Mouse (Mus musculus) ES-E14 (cell line): ENCODE data around the gene Sh3pxd2a. TPM values are rescaled to one million over a fixed set of nuclear protein-coding genes. Genes with fewer than 3 reads are reported as not detected.

Experiments used
- DNase-seq: peaks from one replicate; pipeline ENCODE4 v3.0.0-alpha.2; 2013; ENCODE audit warnings: low read depth, low spot score
- H3K27ac ChIP-seq: 2 replicates; pipeline ENCODE4 v1.5.1; 2012; ENCODE audit warnings: low read depth, mild to moderate bottlenecking, low read length, moderate library complexity, mixed read lengths; ENCODE audit not compliant: poor library complexity, insufficient read depth, severe bottlenecking
- H3K36me3 ChIP-seq: 2 replicates; pipeline ENCODE4 v1.6.1; 2012; ENCODE audit warnings: mild to moderate bottlenecking, low read length, moderate library complexity, mixed read lengths; ENCODE audit not compliant: control insufficient read depth, poor library complexity, insufficient read depth, severe bottlenecking
- H3K4me1 ChIP-seq, 2 experiments: fragments of 150-350 bp in 1 of 2; sonication (generic) in 1 of 2; 2 replicates each; pipeline ENCODE4 v1.6.1; 2012; ENCODE audit warnings: low read length in 2 of 2, mild to moderate bottlenecking in 1 of 2, mixed read lengths in 1 of 2; ENCODE audit not compliant: control insufficient read depth in 2 of 2, insufficient read depth in 2 of 2, poor library complexity in 1 of 2
- H3K4me3 ChIP-seq, 2 experiments: fragments of 150-350 bp in 1 of 2; sonication (generic) in 1 of 2; 2 replicates each; pipeline ENCODE4 v1.5.1; 2012; ENCODE audit warnings: low read length in 2 of 2, low read depth in 1 of 2, mild to moderate bottlenecking in 1 of 2, mixed read lengths in 1 of 2; ENCODE audit not compliant: insufficient read depth in 1 of 2, poor library complexity in 1 of 2, severe bottlenecking in 1 of 2
- H3K9ac ChIP-seq: 2 replicates; pipeline ENCODE4 v1.6.1; 2012; ENCODE audit warnings: low read depth, mild to moderate bottlenecking, low read length, mixed read lengths; ENCODE audit not compliant: poor library complexity, insufficient read depth, severe bottlenecking
- H3K9me3 ChIP-seq: fragments of 150-350 bp; sonication (generic); 2 replicates; pipeline ENCODE4 v1.6.1; 2012; ENCODE audit warnings: low read depth, mild to moderate bottlenecking, low read length; ENCODE audit not compliant: control insufficient read depth, insufficient read depth
- CHD2 ChIP-seq: IDR thresholded peaks from 2 replicates; pipeline ENCODE4 v1.6.1; 2014; ENCODE audit warnings: mild to moderate bottlenecking, low read depth, low read length, inconsistent platforms
- HCFC1 ChIP-seq: IDR thresholded peaks from 2 replicates; pipeline ENCODE4 v1.6.1; 2012; ENCODE audit warnings: low read length, inconsistent platforms, borderline replicate concordance; ENCODE audit not compliant: insufficient read depth
- MAFK ChIP-seq: IDR thresholded peaks from 2 replicates; pipeline ENCODE4 v1.6.1; 2014; ENCODE audit warnings: mild to moderate bottlenecking, low read depth, low read length, inconsistent platforms; ENCODE audit not compliant: insufficient read depth
- ZC3H11A ChIP-seq: IDR thresholded peaks from 2 replicates; pipeline ENCODE4 v1.6.1; 2012; ENCODE audit warnings: low read depth, mild to moderate bottlenecking, inconsistent platforms, low read length, borderline replicate concordance
- ZNF384 ChIP-seq: IDR thresholded peaks from 2 replicates; pipeline ENCODE4 v1.6.1; 2012; ENCODE audit warnings: low read depth, low read length, inconsistent platforms
- in situ Hi-C, 2 experiments: fragments of 600-800 bp; cut with MboI; formaldehyde crosslinking; loops; one replicate each; pipeline ENCODE4 v1.15.1; 2025; ENCODE audit warnings: low sequenced_read_pairs in 2 of 2, inconsistent platforms in 1 of 2; ENCODE audit not compliant: unreplicated experiment in 2 of 2
- total RNA-seq: library from RNA; depleted of rRNA; stranded (reverse); fragments of 300-350 nt; gene quantifications from 2 replicates; pipeline ENCODE4 v1.2.3, GENCODE M21; 2012

Gene Sh3pxd2a
- total RNA-seq, 1 experiment: 13.0 TPM

- Histone ChIP-seq H3K36me3 (no peaks in the 10 kb centered on the region), H3K9ac (no peak overlapping the region), H3K4me1 (peaks cover 2 to 13% of the 10 kb centered on the region in 2 experiments; a peak in 3 of 4 replicates), H3K27ac (no peak overlapping the region), H3K4me3 (no peak overlapping the region), H3K9me3 (no peaks in the 10 kb centered on the region)
- in situ Hi-C loops: no loop called here
- no peak for DNase-seq
- TF ChIP-seq ZNF384: no peak
- TF ChIP-seq HCFC1: no peak
- no peak for TF ChIP-seq CHD2
- TF ChIP-seq MAFK: no peak
- TF ChIP-seq ZC3H11A: no peak
These were observed 215.9 kb downstream of the Sh3pxd2a start for GRCm38 (mm10) chr19:47248296-47248695.

- in situ Hi-C loops: no loop called here
- Histone ChIP-seq H3K9ac (no peak overlapping the region), H3K27ac (no peak overlapping the region), H3K9me3 (no peaks in the 10 kb centered on the region), H3K4me1 (peaks cover 2 to 15% of the 10 kb centered on the region in 2 experiments; a peak in 3 of 4 replicates), H3K36me3 (no peaks in the 10 kb centered on the region), H3K4me3 (no peak overlapping the region)
- no peak for DNase-seq
- TF ChIP-seq CHD2 (no peak), HCFC1 (no peak), ZNF384 (no peak), ZC3H11A (no peak), MAFK (no peak)
These were observed 216.4 kb downstream of the Sh3pxd2a start for GRCm38 (mm10) chr19:47247791-47248190.

- TF ChIP-seq ZC3H11A: no peak
- TF ChIP-seq CHD2: no peak
- TF ChIP-seq ZNF384: no peak
- no peak for TF ChIP-seq HCFC1
- no peak for TF ChIP-seq MAFK
- H3K9me3 ChIP-seq: no peaks in the 10 kb centered on the region
- in situ Hi-C loops: no loop called here
- no peak overlapping the region for H3K27ac ChIP-seq
- H3K4me3 ChIP-seq: no peak overlapping the region
- no peak for DNase-seq
- H3K36me3 ChIP-seq: no peaks in the 10 kb centered on the region
- peaks cover 2 to 16% of the 10 kb centered on the region in 2 experiments; a peak in 3 of 4 replicates for H3K4me1 ChIP-seq
- no peak overlapping the region for H3K9ac ChIP-seq
These were observed 218.7 kb downstream of the Sh3pxd2a start for GRCm38 (mm10) chr19:47245512-47245911.

GRCm38 (mm10) chr19:47242227-47242626 lies 222.0 kb downstream of the Sh3pxd2a start:
- H3K27ac ChIP-seq: no peak overlapping the region
- peaks cover 0 to 11% of the 10 kb centered on the region in 2 experiments; a peak in 1 of 4 replicates for H3K4me1 ChIP-seq
- in situ Hi-C loops: no loop called here
- no peak for DNase-seq
- H3K9ac ChIP-seq: no peak overlapping the region
- H3K4me3 ChIP-seq: no peak overlapping the region
- TF ChIP-seq ZNF384: no peak
- no peak for TF ChIP-seq ZC3H11A
- TF ChIP-seq MAFK: no peak
- no peak for TF ChIP-seq CHD2
- no peak for TF ChIP-seq HCFC1
- H3K9me3 ChIP-seq: no peaks in the 10 kb centered on the region
- no peaks in the 10 kb centered on the region for H3K36me3 ChIP-seq

GRCm38 (mm10) chr19:47240957-47241356 lies 223.2 kb downstream of the Sh3pxd2a start:
- in situ Hi-C loops: no loop called here
- H3K9ac ChIP-seq: peak overlapping the region; percentile 53; the same call in 1 of the 2 replicates
- DNase-seq: peak; percentile 76
- no peak for TF ChIP-seq ZC3H11A
- TF ChIP-seq CHD2: no peak
- TF ChIP-seq ZNF384: no peak
- no peak for TF ChIP-seq HCFC1
- no peak for TF ChIP-seq MAFK
- peak overlapping the region; percentile 62 to 88 for H3K4me3 ChIP-seq
- H3K36me3 ChIP-seq: no peaks in the 10 kb centered on the region
- no peaks in the 10 kb centered on the region for H3K9me3 ChIP-seq
- H3K4me1 ChIP-seq: peaks cover 0 to 11% of the 10 kb centered on the region in 2 experiments; a peak in 1 of 4 replicates
- no peak overlapping the region for H3K27ac ChIP-seq
